Mouse (Mus musculus) retina, embryonic 14.5 days (tissue): ENCODE measurements around the gene Guca2b.
"Not testable (repeated sequence)": the region's sequence is repeated elsewhere in the genome, so short reads cannot be mapped to it uniquely, and the experiment has no call there.

ENCODE experiments used
- DNase-seq: peaks from one replicate; pipeline ENCODE4 v3.0.0-alpha.2; 2015; ENCODE audit warnings: low spot score

The Guca2b gene

GRCm38 (mm10) chr4:119657011-119657410 lies 1.7 kb downstream of the Guca2b start:
- no peak for DNase-seq

DNA sequence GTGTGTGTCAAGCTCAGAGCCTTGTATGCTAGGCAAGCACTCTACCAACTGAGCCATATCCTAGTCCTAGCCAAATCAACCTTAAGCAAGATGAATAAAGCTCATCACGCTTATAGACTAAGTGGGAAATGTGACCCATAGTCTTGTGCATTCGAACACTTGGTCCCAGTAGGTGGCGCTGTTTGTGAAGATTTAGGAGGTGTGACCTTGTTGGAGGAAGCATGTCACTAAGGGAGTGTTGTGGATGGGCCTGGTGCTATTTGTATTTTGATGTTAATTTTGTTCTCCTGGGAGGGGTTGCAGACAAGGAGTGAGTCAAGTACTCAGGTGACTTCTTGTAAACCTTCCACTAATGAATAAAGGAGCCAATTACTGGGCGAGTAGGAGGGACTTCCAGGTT lies 16.1 kb downstream of the Guca2b start:
- no peak for DNase-seq

GRCm38 (mm10) chr4:119638656-119639055 lies 20.1 kb downstream of the Guca2b start:
- no peak for DNase-seq

GRCm38 (mm10) chr4:119637946-119638345 lies 20.8 kb downstream of the Guca2b start:
- DNase-seq, result no peak

- DNase-seq, result no peak
These were observed 21.4 kb downstream of the Guca2b start, which contains the start of gene Guca2a for GRCm38 (mm10) chr4:119637176-119637845. Gene Guca2a (plus strand): TSS chr4:119637704.

DNA sequence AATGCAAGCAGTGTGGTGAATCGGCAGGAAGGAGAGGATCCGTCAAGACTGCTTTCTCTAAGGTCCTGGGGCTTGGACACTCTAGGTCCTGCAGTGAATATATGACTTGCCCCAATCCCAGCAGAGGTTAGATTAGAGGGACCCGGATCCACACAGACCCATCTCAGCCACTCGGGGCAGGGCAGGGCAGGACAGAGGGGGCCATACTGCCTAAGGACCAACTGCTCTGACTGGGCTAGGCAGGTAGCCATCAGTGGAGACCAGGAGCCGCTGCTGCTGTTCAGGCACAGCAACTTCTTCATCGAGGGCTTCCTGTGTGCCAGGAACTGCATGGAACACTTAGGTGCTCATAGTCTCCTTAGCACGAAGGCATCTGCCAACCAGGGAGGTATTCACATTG lies 22.0 kb downstream of the Guca2b start:
- DNase-seq, result no peak

- no peak for DNase-seq
These were observed 23.1 kb downstream of the Guca2b start for GRCm38 (mm10) chr4:119635686-119636085.

DNA sequence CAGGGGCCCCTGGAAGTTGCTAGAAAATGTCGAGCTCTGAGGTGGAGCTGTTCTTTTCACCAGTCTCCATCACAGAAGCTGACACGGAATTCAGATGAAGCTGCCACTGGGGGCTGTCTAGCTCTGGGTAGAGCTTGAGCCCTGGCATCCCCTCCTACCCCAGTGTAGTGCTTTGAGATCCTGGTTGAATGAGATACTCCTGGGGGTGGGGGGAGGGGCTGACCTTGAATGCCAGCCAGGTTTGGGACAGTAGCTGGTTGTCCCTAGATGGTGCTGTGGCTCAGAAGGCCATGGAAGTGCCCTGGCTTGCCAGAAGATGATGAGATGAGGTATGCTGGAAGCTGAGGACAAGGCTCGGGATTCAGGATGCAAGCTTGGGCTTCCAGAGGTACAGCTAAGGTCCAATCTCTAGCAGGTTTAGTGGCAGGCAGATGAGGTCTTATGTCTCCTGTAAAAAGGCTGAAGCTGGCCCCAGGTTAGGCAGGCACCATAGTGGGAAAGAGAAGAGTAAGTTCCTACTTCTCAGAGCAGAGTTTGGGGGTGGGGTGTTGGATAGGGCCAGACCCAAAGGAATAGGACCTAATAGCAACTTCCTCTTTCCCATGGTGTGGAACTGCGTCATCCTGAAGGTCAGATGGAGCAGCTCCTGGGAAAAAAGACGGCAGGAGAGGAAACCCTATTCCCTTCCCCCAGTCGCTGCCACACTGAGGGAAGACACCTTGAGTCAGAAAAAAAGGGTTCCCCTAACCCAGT lies 23.7 kb downstream of the Guca2b start:
- DNase-seq, result no peak

- DNase-seq, result no peak
These were observed 24.8 kb downstream of the Guca2b start for GRCm38 (mm10) chr4:119633948-119634347.

DNA sequence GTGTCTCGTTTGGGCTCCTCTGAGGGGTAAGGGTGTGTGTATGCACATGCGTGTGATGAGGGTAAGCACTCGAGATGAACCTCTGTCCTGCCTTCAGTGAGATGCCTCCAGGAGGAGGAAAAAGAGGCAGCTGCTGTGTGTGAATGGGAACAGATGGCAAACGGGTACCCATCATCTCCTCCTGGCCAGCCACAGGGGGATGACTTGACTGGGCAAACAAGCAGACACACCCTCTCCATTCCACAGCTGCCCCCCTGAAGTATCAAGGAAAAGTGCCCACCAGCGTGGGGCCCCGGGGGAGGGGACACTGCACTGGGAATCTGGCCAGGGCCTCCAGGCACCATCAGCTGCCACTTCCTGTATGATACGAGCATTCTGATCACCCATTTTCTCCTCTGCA lies 25.4 kb downstream of the Guca2b start:
- no peak for DNase-seq

DNA sequence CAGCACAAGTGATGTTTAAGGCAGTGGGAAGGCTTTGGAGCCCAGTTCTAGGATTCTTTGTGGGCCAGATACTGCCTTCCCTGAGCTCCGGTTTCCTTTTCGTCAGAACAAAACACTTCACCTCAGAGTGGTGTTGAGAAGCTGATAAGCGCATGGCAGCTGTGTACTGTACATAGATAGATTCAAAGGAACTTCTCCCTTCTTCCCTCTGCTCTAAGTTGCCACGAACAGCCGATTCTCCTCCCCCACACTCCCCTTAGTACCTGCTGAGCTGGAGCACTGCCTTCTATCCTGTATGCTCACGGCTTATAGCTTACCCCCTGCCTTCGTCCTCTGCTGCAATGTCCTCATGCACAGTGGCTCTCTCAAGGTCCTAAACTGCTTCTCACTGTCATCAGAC lies 26.0 kb downstream of the Guca2b start:
- DNase-seq, result no peak

DNA sequence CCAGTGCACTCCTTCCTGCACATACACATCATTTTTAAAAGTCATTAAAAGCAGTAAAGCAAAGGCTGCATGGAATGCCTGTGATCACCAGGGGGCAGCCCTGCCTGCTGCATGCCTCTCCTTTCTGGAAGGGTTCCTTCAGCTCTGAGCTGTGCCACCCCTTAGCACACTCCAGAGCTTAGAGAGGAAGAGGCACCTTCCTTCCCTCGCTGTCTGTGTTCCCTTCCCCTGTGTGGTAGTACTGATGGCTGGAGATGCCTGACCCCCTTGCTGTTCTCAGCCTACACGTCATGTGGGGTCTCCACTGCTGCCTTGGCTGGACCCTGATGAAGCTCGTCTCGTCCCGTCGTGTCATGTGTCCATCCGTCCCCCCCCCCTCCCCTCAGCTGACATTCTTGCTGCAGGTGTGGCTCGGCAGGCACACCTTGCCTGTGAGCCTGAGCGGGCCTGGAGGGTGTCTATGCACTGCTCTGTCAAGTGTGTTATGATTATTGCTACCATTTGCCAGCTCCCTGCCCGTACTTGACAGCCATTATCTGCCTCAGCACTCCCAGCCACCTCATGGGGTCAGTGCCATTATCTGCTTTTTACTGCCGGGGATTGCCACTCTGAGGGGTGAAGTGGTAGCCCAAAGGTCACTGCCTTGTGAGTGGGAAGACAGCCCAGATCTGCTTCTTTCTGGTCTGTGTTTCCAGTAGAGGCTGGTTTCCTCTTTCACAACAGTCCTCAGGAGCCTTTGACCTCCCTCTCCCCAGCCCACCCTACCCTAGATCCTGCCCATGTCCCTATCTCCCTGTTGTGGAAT lies 27.4 kb downstream of the Guca2b start:
- DNase-seq, result peak; percentile 56

GRCm38 (mm10) chr4:119628363-119628762 lies 30.4 kb downstream of the Guca2b start:
- DNase-seq, result not testable (repeated sequence)

DNA sequence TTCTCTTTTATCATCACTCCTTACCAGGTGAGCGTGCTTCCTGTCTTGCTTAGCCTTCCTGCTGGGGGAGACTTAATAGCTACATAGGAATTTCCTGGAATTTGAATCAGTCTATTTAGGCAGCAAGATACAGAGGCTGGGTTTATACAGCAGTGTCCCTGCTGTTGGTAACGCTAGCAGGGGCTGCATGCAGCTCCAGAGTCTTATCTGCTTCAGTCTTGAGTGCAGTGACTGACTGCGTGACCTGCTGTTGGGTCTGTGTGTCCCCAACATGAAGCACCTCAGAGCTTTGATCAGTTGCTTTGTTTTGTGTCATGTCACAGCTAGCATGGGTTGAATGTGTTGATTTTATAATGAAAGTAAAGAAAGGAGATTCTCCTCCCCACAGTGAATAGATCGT lies 31.4 kb downstream of the Guca2b start:
- DNase-seq, result no peak

GRCm38 (mm10) chr4:119626876-119627275 lies 31.9 kb downstream of the Guca2b start:
- no peak for DNase-seq

DNA sequence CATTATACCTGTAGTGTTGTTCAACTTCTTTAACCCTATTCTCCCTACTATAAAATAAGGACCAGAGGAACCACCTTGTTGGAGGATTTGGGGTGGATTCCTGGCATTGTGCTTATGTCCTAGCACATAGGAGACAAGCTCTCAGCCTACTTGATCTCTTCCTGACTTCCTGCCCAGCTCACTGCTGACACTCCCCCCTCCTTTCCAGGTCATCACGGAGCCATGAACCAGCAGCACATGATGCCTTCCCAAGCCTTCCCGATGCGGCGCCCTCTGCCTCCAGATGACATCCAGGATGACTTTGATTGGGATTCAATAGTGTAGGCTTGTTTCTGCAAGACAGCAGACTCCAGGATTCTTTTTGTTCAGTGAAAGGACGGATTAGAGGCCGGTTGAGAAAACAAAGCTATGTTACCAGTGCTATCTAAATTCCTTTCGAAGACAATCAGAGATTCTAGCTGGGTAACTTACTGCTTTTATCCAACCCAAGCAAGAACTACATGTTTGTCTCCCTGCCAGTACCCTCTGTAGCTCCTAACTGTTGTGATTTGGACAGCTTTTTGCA lies 32.6 kb downstream of the Guca2b start:
- DNase-seq, result peak; percentile 36

- no peak for DNase-seq
These were observed 44.0 kb downstream of the Guca2b start for GRCm38 (mm10) chr4:119614724-119615123.

GRCm38 (mm10) chr4:119614078-119614477 lies 44.7 kb downstream of the Guca2b start:
- no peak for DNase-seq

GRCm38 (mm10) chr4:119609488-119609887 lies 49.3 kb downstream of the Guca2b start:
- no peak for DNase-seq
